In genomic region chr9:20961557-20961956, GRCm38 (mm10) we compare ENCODE assay signal across 23 mouse cellular contexts. TPM values are rescaled to one million over a fixed set of nuclear protein-coding genes. Genes with fewer than 3 reads are reported as not detected.
A peak's percentile ranks its signal among the peaks of the same experiment; 100 is the strongest.
DNase-seq lines count a peak whose midpoint lies in the region; ATAC-seq lines count a peak whose summit lies in the region.
"Had no signal": no experiment of that assay in that cellular context is flagged by ENCODE, and none has a peak within 500 bp of the region (broad histone marks: within the 10 kb centered on the region; RNA-seq: fewer than 3 reads in every experiment).

No protein-coding gene starts in this region.

- H3K4me1 ChIP-seq in midbrain, embryonic 16.5 days (ENCODE audit: control insufficient read depth, insufficient read depth, low read length), result no peaks in the 10 kb centered on the region
- H3K4me1 ChIP-seq in kidney, embryonic 14.5 days (ENCODE audit: control insufficient read depth, insufficient read depth, low read length), result no peaks in the 10 kb centered on the region
- H3K4me1 ChIP-seq: forebrain, embryonic 10.5 days; hindbrain, embryonic 13.5 days; midbrain, embryonic 12.5 days had no signal

- H3K36me3 ChIP-seq in midbrain, embryonic 16.5 days (ENCODE audit: control insufficient read depth, insufficient read depth, low read length), result no peaks in the 10 kb centered on the region
- H3K36me3 ChIP-seq in kidney, embryonic 14.5 days (ENCODE audit: control insufficient read depth, insufficient read depth, low read length), result peaks cover 15% of the 10 kb centered on the region
- H3K36me3 ChIP-seq: midbrain, embryonic 12.5 days had no signal

- ATAC-seq in common myeloid progenitor, adult 5-6 weeks (replicated peaks; ENCODE audit: low read depth, poor library complexity, severe bottlenecking), result peak; percentile 94
- peak; percentile 92 for ATAC-seq in megakaryocyte progenitor cell, adult 5-6 weeks (replicated peaks; ENCODE audit: poor library complexity)
- no peak for ATAC-seq in midbrain, embryonic 16.5 days
- no peak for ATAC-seq in kidney, embryonic 14.5 days (ENCODE audit: low FRiP score, low TSS enrichment)

- no peak overlapping the region for H3K4me2 ChIP-seq in midbrain, embryonic 16.5 days (ENCODE audit: low read length)
- H3K4me2 ChIP-seq in kidney, embryonic 14.5 days (replicated peaks; ENCODE audit: low read depth, low read length), result no peak overlapping the region
- H3K4me2 ChIP-seq: embryonic facial prominence, embryonic 15.5 days; hindbrain, embryonic 13.5 days; midbrain, embryonic 12.5 days had no signal

- peak; percentile 40 for DNase-seq in thymus, postnatal 14 days
- no peak for DNase-seq in thymus, postnatal 10 days (ENCODE audit: low spot score in 2 of 2)
- no peak for DNase-seq in urinary bladder, postnatal 25 days (ENCODE audit: low spot score)
- DNase-seq in right cerebral cortex, postnatal 10 days (ENCODE audit: low spot score in 2 of 2), result no peak
- DNase-seq: adrenal gland, postnatal 36 days; B cell, adult 2 months; cerebellum, adult 9-10 months; embryo, embryonic 11 days; gastrocnemius, postnatal 10 days; kidney, adult 18-20 months; kidney, postnatal 14 days; layer of hippocampus, adult 9-11 months; lung, postnatal 10 days; right cerebral cortex, adult 18-20 months had no signal

- H3K27ac ChIP-seq in midbrain, embryonic 16.5 days (ENCODE audit: low read length), result no peak overlapping the region
- H3K27ac ChIP-seq in kidney, embryonic 14.5 days (ENCODE audit: low read depth, low read length), result no peak overlapping the region
- H3K27ac ChIP-seq: embryonic facial prominence, embryonic 15.5 days; forebrain, embryonic 10.5 days; hindbrain, embryonic 13.5 days; midbrain, embryonic 12.5 days had no signal

- 71% methylated on average over 9 of the region's 9 CpGs for WGBS in midbrain, embryonic 16.5 days
- 73% methylated on average over 9 of the region's 9 CpGs for WGBS in kidney, embryonic 14.5 days

- H3K4me3 ChIP-seq in midbrain, embryonic 16.5 days (ENCODE audit: low read depth, low read length), result no peak overlapping the region
- no peak overlapping the region for H3K4me3 ChIP-seq in kidney, embryonic 14.5 days (ENCODE audit: low read length)
- H3K4me3 ChIP-seq: embryonic facial prominence, embryonic 15.5 days; forebrain, embryonic 10.5 days; hindbrain, embryonic 13.5 days; midbrain, embryonic 12.5 days had no signal

- H3K9me3 ChIP-seq in midbrain, embryonic 16.5 days (replicated peaks; ENCODE audit: control insufficient read depth, low read length, poor library complexity, severe bottlenecking), result no peaks in the 10 kb centered on the region
- no peaks in the 10 kb centered on the region for H3K9me3 ChIP-seq in kidney, embryonic 14.5 days (ENCODE audit: control insufficient read depth, low read length)
- H3K9me3 ChIP-seq: embryonic facial prominence, embryonic 15.5 days; forebrain, embryonic 10.5 days; G1E; hindbrain, embryonic 13.5 days; midbrain, embryonic 12.5 days had no signal

- H3K9ac ChIP-seq in midbrain, embryonic 16.5 days (ENCODE audit: low read depth, low read length), result no peak overlapping the region
- H3K9ac ChIP-seq in kidney, embryonic 14.5 days (ENCODE audit: low read depth, low read length), result no peak overlapping the region
- H3K9ac ChIP-seq: embryonic facial prominence, embryonic 15.5 days; hindbrain, embryonic 13.5 days; midbrain, embryonic 12.5 days had no signal

- no peaks in the 10 kb centered on the region; the same call in 1 of the 2 replicates for H3K27me3 ChIP-seq in midbrain, embryonic 16.5 days (ENCODE audit: control insufficient read depth, insufficient read depth, low read depth, low read length)
- no peaks in the 10 kb centered on the region for H3K27me3 ChIP-seq in kidney, embryonic 14.5 days (ENCODE audit: control insufficient read depth, insufficient read depth, low read length)
- H3K27me3 ChIP-seq: embryonic facial prominence, embryonic 15.5 days; midbrain, embryonic 12.5 days had no signal

RNA-seq across cellular contexts. Expression of gene Dnmt1, which starts 1.9 kb away (rescaled TPM):
- total RNA-seq in common myeloid progenitor, adult 5-6 weeks (2017), result 271 and 309 TPM in 2 replicates
- total RNA-seq in megakaryocyte progenitor cell, adult 5-6 weeks (2015), result 109 and 114 TPM in 2 replicates
- 222 and 314 TPM in 2 replicates for total RNA-seq in megakaryocyte progenitor cell, adult 5-6 weeks (2017)
- polyA plus RNA-seq in midbrain, embryonic 16.5 days (2015; fragmentation: Nextera tagmentation; extraction: Ambion mirVana), result 67.7 and 71.7 TPM in 2 replicates
- 71.8 and 87.1 TPM in 2 replicates for polyA plus RNA-seq in kidney, embryonic 14.5 days (2014; fragmentation: Nextera tagmentation; extraction: Ambion mirVana)

RNA-seq across cellular contexts. Expression of gene S1pr2, which starts 15.0 kb away (rescaled TPM):
- 1.4 and 2.2 TPM in 2 replicates for total RNA-seq in common myeloid progenitor, adult 5-6 weeks (2017)
- 4.7 and 5.2 TPM in 2 replicates for total RNA-seq in megakaryocyte progenitor cell, adult 5-6 weeks (2015)
- 1.8 and 2.5 TPM in 2 replicates for total RNA-seq in megakaryocyte progenitor cell, adult 5-6 weeks (2017)
- 9.7 and 10.3 TPM in 2 replicates for polyA plus RNA-seq in midbrain, embryonic 16.5 days (2015; fragmentation: Nextera tagmentation; extraction: Ambion mirVana)
- 26.7 and 36.1 TPM in 2 replicates for polyA plus RNA-seq in kidney, embryonic 14.5 days (2014; fragmentation: Nextera tagmentation; extraction: Ambion mirVana)

RNA-seq across cellular contexts. Expression of gene Mrpl4, which starts 41.0 kb away (rescaled TPM):
- total RNA-seq in common myeloid progenitor, adult 5-6 weeks (2017), result 33.0 and 35.8 TPM in 2 replicates
- total RNA-seq in megakaryocyte progenitor cell, adult 5-6 weeks (2015), result 42.0 and 48.1 TPM in 2 replicates
- 44.1 and 50.7 TPM in 2 replicates for total RNA-seq in megakaryocyte progenitor cell, adult 5-6 weeks (2017)
- polyA plus RNA-seq in midbrain, embryonic 16.5 days (2015; fragmentation: Nextera tagmentation; extraction: Ambion mirVana), result 101 and 104 TPM in 2 replicates
- 145 and 146 TPM in 2 replicates for polyA plus RNA-seq in kidney, embryonic 14.5 days (2014; fragmentation: Nextera tagmentation; extraction: Ambion mirVana)

RNA-seq across cellular contexts. Expression of gene Icam1, which starts 54.2 kb away (rescaled TPM):
- 9.1 and 14.8 TPM in 2 replicates for total RNA-seq in common myeloid progenitor, adult 5-6 weeks (2017)
- total RNA-seq in megakaryocyte progenitor cell, adult 5-6 weeks (2015), result 5.3 and 6.9 TPM in 2 replicates
- 9.2 and 9.8 TPM in 2 replicates for total RNA-seq in megakaryocyte progenitor cell, adult 5-6 weeks (2017)
- 3.0 and 3.1 TPM in 2 replicates for polyA plus RNA-seq in midbrain, embryonic 16.5 days (2015; fragmentation: Nextera tagmentation; extraction: Ambion mirVana)
- polyA plus RNA-seq in kidney, embryonic 14.5 days (2014; fragmentation: Nextera tagmentation; extraction: Ambion mirVana), result 7.1 and 10.3 TPM in 2 replicates

Comparison
In these comparisons a context has a peak if more than half of its experiments do, and no peak if none do; other contexts are left out.
1. ATAC-seq: peak in common myeloid progenitor, adult 5-6 weeks (single experiment) and megakaryocyte progenitor cell, adult 5-6 weeks (single experiment); none in midbrain, embryonic 16.5 days (single experiment) and kidney, embryonic 14.5 days (single experiment).